Mouse (Mus musculus): Measurements from ENCODE around the gene Scaf11.
"Not testable (repeated sequence)": the region's sequence is repeated elsewhere in the genome, so short reads cannot be mapped to it uniquely, and the experiment has no call there.

Scaf11 gene

GRCm38 (mm10) chr15:96465076-96465475, 4.4 kb upstream of the Scaf11 start:
- DNase-seq (ENCODE audit: low spot score in 2 of 2): peak in 1 of 2 experiments; percentile 52

GRCm38 (mm10) chr15:96463821-96464220, 3.2 kb upstream of the Scaf11 start:
- DNase-seq (ENCODE audit: low spot score in 2 of 2): peak in 1 of 2 experiments; percentile 51

GRCm38 (mm10) chr15:96462611-96463010, 2.0 kb upstream of the Scaf11 start:
- peak in 1 of 2 experiments; percentile 55 for DNase-seq (ENCODE audit: low spot score in 2 of 2)

DNA sequence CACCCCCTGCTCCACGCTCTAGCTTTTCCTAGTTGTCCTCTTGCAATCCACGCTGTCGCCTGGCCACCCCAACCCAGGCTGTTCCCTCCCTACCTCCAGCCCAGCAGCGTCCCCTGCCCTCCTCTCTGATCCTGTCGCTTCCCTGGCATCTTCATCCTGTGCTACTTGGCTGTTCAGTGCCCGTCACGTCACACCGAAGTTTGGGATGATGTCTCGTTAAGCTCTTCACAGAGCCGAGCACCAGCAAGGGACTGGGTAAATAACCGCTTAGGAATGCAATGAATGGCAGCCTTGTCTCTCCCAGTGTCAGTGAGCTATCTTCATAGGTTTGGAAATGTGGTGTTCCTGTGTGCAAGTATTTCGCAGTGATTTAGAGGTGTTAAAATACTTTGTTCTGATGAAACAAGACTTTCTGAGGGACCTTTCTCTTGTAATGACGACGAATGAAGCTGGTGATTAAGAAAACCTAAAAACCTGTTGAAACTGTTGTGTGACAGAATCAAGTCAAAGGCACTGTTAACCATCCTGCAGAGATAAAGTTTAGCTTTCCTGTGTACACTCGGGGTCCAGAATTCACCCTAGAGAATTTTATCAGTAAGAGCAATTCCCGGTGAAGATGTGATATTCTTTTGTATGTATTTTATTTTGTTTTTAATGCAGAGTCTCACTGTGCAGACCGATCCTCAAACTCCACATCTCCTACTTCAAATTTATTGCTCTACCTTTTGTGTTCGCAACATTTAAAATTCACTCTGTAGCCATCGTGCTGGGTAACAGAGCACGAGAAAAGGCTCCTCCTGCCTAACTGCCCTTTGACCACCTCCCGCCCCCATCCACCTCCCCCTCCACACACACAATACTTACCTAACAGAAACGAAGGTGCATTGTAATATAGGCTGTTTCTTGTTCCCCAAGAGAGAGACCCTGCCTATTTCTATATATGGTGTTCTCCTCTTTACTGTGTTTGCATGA, 1.2 kb upstream of the Scaf11 start:
- peak in 1 of 2 experiments; percentile 56 for DNase-seq (ENCODE audit: low spot score in 2 of 2)

GRCm38 (mm10) chr15:96460451-96460729, 253 bp downstream of the Scaf11 start:
- no peak for DNase-seq (ENCODE audit: low spot score in 2 of 2)

- DNase-seq (ENCODE audit: low spot score in 2 of 2): peak; percentile 63 to 86
These were observed 747 bp downstream of the Scaf11 start for GRCm38 (mm10) chr15:96459741-96460450.

DNA sequence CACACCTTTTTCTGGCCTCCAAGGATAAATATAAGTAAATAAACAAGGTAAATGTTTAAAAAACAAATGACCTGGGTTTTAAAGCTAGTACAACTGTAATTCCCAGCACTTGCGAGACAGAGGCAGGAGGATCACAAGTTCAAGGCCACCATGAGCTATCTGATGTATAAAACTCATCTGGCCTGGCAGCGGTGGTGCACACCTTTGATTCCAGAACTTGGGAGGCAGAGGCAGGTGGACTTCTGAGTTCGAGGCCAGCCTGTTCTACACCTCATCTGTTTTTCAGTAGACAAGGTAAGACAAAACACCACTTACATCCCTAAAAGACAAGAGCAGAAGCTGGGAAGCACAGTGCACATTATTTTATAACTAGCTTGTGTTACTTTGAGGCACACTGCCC, 2.4 kb downstream of the Scaf11 start:
- DNase-seq (ENCODE audit: low spot score in 2 of 2): no peak

- no peak for DNase-seq (ENCODE audit: low spot score in 2 of 2)
These were observed 3.3 kb downstream of the Scaf11 start for GRCm38 (mm10) chr15:96457338-96457664.

GRCm38 (mm10) chr15:96456651-96457337, 3.8 kb downstream of the Scaf11 start:
- no peak for DNase-seq (ENCODE audit: low spot score in 2 of 2)

DNA sequence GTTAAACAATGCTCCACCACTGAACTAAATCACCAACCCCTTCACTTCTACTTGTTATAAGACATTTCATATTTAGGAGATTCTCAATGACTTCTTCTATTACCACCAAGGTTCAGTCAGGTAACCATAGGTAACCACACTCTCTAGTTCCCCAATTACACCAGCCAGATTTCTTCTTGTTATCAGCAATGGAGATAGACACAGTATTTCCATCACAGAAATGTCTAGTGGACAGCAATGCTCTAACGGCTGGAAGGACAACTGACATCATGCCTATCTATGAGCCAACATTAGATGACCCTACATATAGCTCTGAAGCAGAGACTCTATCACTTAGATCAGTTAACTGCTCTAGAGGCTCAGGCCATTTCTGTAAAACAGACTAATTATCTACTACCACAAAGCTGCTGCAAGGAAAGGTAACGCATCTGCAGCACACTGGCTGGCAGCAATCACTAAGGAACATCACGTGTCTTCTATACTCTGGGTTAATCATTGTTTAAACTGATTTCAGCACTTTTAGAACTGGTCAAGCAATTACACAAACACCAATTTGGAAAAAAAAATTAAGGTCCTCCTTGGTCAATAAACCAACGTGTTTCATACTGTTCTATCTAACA, 4.9 kb downstream of the Scaf11 start:
- no peak for DNase-seq (ENCODE audit: low spot score in 2 of 2)

- no peak for DNase-seq (ENCODE audit: low spot score in 2 of 2)
These were observed 7.3 kb downstream of the Scaf11 start for GRCm38 (mm10) chr15:96453346-96453745.

DNA sequence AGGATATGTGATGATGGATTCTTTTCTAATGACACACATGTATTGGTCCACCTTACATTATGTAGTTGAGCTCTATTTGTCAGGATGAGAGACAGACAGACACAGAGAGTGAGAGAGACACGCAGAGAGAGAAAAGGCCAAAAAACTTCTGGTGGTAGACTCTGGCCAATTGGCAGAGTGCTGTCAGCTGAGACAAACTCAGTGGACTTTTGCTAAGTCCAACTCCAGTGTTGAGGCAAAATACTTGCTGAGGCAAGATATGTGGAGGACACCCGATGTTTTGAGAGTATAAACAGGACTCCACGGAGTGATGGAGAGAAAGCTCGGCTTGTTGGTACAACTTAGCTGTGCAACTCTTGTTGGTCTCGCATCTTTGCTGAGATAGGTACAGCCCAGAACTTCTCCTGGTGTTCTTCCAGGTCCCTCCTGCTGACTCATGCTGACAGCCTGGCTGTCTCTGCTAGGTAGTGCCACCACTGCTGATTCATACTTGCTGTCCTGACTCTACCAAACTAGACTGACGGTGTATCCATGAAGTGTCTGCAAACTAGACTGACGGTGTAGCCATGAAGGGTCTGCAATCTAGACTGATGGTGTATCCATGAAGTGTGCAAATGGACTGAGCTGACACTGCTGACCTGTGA, 11.9 kb downstream of the Scaf11 start:
- no peak for DNase-seq (ENCODE audit: low spot score in 2 of 2)

GRCm38 (mm10) chr15:96446785-96447184, 13.9 kb downstream of the Scaf11 start:
- no peak for DNase-seq (ENCODE audit: low spot score in 2 of 2)

- DNase-seq (ENCODE audit: low spot score in 2 of 2): not testable (repeated sequence)
These were observed 19.2 kb downstream of the Scaf11 start for GRCm38 (mm10) chr15:96441480-96441879.

- no peak for DNase-seq (ENCODE audit: low spot score in 2 of 2)
These were observed 26.4 kb downstream of the Scaf11 start for GRCm38 (mm10) chr15:96434202-96434601.

GRCm38 (mm10) chr15:96419920-96420319, 40.7 kb downstream of the Scaf11 start:
- no peak for DNase-seq (ENCODE audit: low spot score in 2 of 2)

DNA sequence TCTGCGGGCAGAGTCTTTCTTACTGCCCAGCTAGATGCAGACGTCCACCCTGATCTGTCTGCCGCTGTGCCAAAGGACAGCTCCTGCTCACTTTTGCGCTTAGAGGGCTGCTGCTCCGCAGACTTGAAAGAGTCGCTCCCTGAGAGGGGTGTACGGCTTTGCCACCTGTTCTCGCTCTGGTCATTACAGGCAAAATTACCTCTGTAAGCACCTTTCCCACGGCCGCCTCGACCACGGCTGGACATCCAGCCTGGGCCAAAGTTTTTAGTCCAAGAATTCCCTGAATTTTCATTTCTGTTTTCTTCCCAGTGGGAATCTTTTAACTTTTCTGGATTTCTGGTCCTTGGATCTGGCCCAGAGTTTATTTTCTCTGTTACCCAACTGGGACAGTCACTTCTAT, 42.5 kb downstream of the Scaf11 start:
- DNase-seq (ENCODE audit: low spot score in 2 of 2): no peak

DNA sequence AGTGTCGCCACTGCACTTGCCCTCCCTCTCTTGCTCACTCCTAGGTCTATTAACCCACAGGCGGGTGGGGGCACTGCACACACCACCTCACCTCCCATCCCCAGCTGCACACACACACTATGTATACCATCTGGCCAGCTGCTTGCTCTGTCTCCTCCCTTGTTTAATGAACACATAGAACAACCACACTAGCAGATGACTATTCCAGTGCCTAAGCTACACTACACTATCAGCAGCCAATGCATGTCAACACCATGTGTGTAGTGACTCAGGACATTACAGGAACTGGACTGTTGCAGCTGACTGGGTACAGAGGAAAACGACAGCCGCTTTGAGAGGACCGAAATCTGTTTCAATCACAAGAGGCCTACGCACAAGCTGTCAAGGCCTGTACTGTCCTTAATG, 51.9 kb downstream of the Scaf11 start:
- no peak for DNase-seq (ENCODE audit: low spot score in 2 of 2)

DNA sequence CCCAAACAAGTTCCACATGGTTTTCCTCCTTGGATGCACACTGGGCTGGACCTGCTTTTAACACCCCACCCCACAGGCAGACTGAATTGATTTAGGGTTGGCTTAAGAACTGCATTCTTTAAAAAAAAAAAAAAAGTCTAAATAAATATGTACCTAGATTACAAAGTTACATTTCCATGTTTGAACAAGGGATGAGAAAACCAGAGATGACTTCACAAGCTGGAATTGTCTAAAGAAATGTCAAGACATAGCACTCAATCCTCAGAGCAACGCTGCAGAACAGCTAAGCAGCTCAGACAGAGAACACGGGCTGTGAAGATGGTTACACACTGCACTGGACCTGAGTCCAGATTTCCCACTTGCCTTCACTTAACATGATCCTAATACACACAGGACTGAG, 53.5 kb downstream of the Scaf11 start:
- DNase-seq (ENCODE audit: low spot score in 2 of 2): no peak

GRCm38 (mm10) chr15:96406253-96406652, 54.4 kb downstream of the Scaf11 start:
- DNase-seq (ENCODE audit: low spot score in 2 of 2): no peak

DNA sequence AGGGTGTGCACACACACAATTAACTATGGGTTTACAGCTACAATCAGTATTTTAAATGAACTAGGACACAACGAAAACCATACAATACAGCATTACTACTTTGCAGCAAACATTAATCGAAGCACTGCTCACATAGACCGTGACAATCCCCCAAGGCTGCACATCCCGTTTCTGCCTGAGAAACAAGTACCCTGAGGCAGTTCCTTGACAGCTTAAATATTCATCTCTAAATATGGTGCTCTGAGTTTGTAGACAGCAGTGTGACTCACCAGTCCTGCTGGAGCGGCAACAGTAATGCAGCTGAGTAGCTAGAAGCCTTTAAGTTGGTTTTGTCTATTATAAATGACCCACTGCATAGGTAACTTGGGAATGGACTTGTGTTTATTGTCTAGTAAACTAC, 55.1 kb downstream of the Scaf11 start:
- no peak for DNase-seq (ENCODE audit: low spot score in 2 of 2)

DNA sequence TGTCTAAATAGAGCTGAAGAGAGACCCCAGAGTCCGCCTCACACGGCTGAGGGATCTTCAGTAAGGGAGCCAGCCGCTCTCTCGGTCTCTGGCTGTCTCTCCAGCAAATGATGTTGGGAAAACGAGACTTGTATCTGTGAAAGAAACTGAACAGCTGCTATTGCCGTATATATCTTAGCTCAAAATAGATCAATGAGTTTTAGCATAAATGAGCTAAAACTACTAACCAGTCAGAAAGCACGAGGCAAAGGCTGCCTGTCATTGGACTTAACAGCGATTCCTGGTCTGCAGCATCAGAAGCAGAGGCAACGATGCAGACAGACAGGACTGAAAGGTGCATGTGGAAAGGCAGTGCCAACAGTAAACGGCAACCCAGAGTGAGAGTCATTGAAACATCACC, 62.3 kb downstream of the Scaf11 start:
- DNase-seq (ENCODE audit: low spot score in 2 of 2): no peak
